Mouse (Mus musculus): Measurements from ENCODE around the gene Hspb2.

DNA sequence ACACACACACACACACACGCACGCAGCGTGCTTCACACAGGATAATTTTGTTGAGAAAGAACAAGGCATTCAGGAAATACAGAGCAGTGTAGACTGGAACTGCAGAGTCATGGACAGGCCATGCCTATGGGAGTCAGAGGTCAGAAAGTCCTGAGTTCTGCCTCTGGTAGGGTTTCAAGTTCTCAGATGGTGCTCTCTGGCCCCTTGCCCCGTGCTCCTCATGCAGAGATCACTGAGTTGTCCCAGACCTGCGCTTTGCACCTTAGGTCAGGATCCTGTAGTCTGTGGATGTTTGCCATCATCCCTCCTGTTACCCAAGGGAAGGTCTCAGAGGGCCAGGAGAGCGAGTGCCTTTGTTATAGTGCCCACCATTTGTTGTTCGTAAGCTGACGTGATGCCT is 44.6 kb upstream of the Hspb2 start:
- TF ChIP-seq CTCF (IDR thresholded peaks at IDR 0.05; ENCODE audit: insufficient read depth, low read length) (no peak), POLR2A (IDR thresholded peaks at IDR 0.05; ENCODE audit: borderline replicate concordance, extremely low read depth, low read depth, low read length) (no peak)
